In genomic region chr17:74527729-74528607, GRCm38 (mm10) we compare ENCODE assay signal across 8 mouse cellular contexts. TPM values are rescaled to one million over a fixed set of nuclear protein-coding genes. Genes with fewer than 3 reads are reported as not detected.
A peak's percentile ranks its signal among the peaks of the same experiment; 100 is the strongest.
DNase-seq lines count a peak whose midpoint lies in the region; ATAC-seq and TF ChIP-seq lines count a peak whose summit lies in the region.

TSS of gene Birc6 (plus strand) at chr17:74528295.

- TF ChIP-seq CTCF in bone marrow macrophage, adult 2 months (IDR thresholded peaks at IDR 0.05; ENCODE audit: low read depth, low read length): no peak
- TF ChIP-seq CTCF in embryonic fibroblast, embryonic 13.5 days (IDR thresholded peaks at IDR 0.05; ENCODE audit: borderline replicate concordance, insufficient read depth, low read length): no peak

- TF ChIP-seq POLR2A in bone marrow macrophage, adult 2 months (IDR thresholded peaks at IDR 0.05; ENCODE audit: borderline replicate concordance, low read depth, low read length): no peak
- TF ChIP-seq POLR2A in embryonic fibroblast, embryonic 13.5 days (IDR thresholded peaks at IDR 0.05; ENCODE audit: low read depth, low read length): peak; percentile 88

- no peaks in the 10 kb centered on the region for H3K27me3 ChIP-seq in kidney, embryonic 14.5 days (ENCODE audit: control insufficient read depth, insufficient read depth, low read length)
- no peaks in the 10 kb centered on the region for H3K27me3 ChIP-seq in limb, embryonic 15.5 days

- peak within 1 kb of the TSS; percentile 94 for H3K9ac ChIP-seq in kidney, embryonic 14.5 days (ENCODE audit: low read depth, low read length)
- peak within 1 kb of the TSS; percentile 96 for H3K9ac ChIP-seq in limb, embryonic 15.5 days

- H3K4me3 ChIP-seq in bone marrow macrophage, adult 2 months (ENCODE audit: insufficient read depth, low read length): peak within 1 kb of the TSS; percentile 89
- peak within 1 kb of the TSS; percentile 77 for H3K4me3 ChIP-seq in embryonic fibroblast, embryonic 13.5 days (ENCODE audit: insufficient read depth, low read length)
- H3K4me3 ChIP-seq in kidney, embryonic 14.5 days (ENCODE audit: low read length): peak within 1 kb of the TSS; percentile 96
- peak within 1 kb of the TSS; percentile 91 for H3K4me3 ChIP-seq in limb, embryonic 15.5 days

- ATAC-seq in kidney, embryonic 14.5 days (ENCODE audit: low FRiP score, low TSS enrichment): peak; percentile 97
- peak; percentile 97 for ATAC-seq in limb, embryonic 15.5 days (ENCODE audit: insufficient number of reproducible peaks, low FRiP score, low TSS enrichment, low read depth)

- DNase-seq in A20 (ENCODE audit: low read depth, low spot score): peak; percentile 100
- DNase-seq in heart, adult 9 months (ENCODE audit: low spot score in 2 of 2): peak; percentile 100
- DNase-seq in monocyte, adult 2 months (ENCODE audit: low read depth in 1 of 2, low spot score in 2 of 2): peak; percentile 100
- DNase-seq in spleen, postnatal 36 days (ENCODE audit: low spot score in 2 of 2): peak; percentile 100

- H3K4me1 ChIP-seq in bone marrow macrophage, adult 2 months (ENCODE audit: control insufficient read depth, insufficient read depth, low read length): peaks cover 28% of the 10 kb centered on the region
- H3K4me1 ChIP-seq in embryonic fibroblast, embryonic 13.5 days (ENCODE audit: control insufficient read depth, insufficient read depth, low read length): 0 out of 2 replicates have a peak, but pooled peaks cover 6% of the 10 kb centered on the region
- H3K4me1 ChIP-seq in kidney, embryonic 14.5 days (ENCODE audit: control insufficient read depth, insufficient read depth, low read length): peaks cover 19% of the 10 kb centered on the region; the same call in 1 of the 2 replicates
- H3K4me1 ChIP-seq in limb, embryonic 15.5 days: peaks cover 20% of the 10 kb centered on the region

- under 1% methylated on average over 71 of the region's 71 CpGs for WGBS in kidney, embryonic 14.5 days
- under 1% methylated on average over 71 of the region's 71 CpGs for WGBS in limb, embryonic 15.5 days

- H3K36me3 ChIP-seq in kidney, embryonic 14.5 days (ENCODE audit: control insufficient read depth, insufficient read depth, low read length): no peaks in the 10 kb centered on the region
- H3K36me3 ChIP-seq in limb, embryonic 15.5 days: no peaks in the 10 kb centered on the region

- peak within 1 kb of the TSS; percentile 89 for H3K27ac ChIP-seq in bone marrow macrophage, adult 2 months (ENCODE audit: insufficient read depth, low read depth, low read length)
- peak within 1 kb of the TSS; percentile 87 for H3K27ac ChIP-seq in embryonic fibroblast, embryonic 13.5 days (ENCODE audit: insufficient read depth, low read length)
- peak within 1 kb of the TSS; percentile 99 for H3K27ac ChIP-seq in kidney, embryonic 14.5 days (ENCODE audit: low read depth, low read length)
- peak within 1 kb of the TSS; percentile 99 for H3K27ac ChIP-seq in limb, embryonic 15.5 days

- no peaks in the 10 kb centered on the region for H3K9me3 ChIP-seq in kidney, embryonic 14.5 days (ENCODE audit: control insufficient read depth, low read length)
- H3K9me3 ChIP-seq in limb, embryonic 15.5 days: no peaks in the 10 kb centered on the region

- H3K4me2 ChIP-seq in kidney, embryonic 14.5 days (replicated peaks; ENCODE audit: low read depth, low read length): peak within 1 kb of the TSS; percentile 81
- H3K4me2 ChIP-seq in limb, embryonic 15.5 days: peak within 1 kb of the TSS; percentile 63

RNA-seq across cellular contexts. Expression of gene Birc6, which starts in this region (rescaled TPM):
- polyA plus RNA-seq in bone marrow macrophage, adult 2 months (2012; ENCODE audit: insufficient read depth, insufficient read length, missing spikeins): 61.4 and 73.1 TPM in 2 replicates
- polyA plus RNA-seq in embryonic fibroblast, embryonic 13.5 days (2011; ENCODE audit: insufficient read length, low read depth, missing spikeins): 97.3 and 106 TPM in 2 replicates
- 110 and 120 TPM in 2 replicates for polyA plus RNA-seq in kidney, embryonic 14.5 days (2014; fragmentation: Nextera tagmentation; extraction: Ambion mirVana)
- polyA plus RNA-seq in limb, embryonic 15.5 days (2015; fragmentation: Nextera tagmentation; extraction: Ambion mirVana): 79.1 and 82.5 TPM in 2 replicates

Comparison
In these comparisons a context has a peak if more than half of its experiments do, and no peak if none do; other contexts are left out.
1. Peak in every context shown above with its lines: DNase-seq, ATAC-seq, H3K4me3 ChIP-seq and H3K27ac ChIP-seq.